Mouse (Mus musculus) CD4-positive, CD25-positive, alpha-beta regulatory T cell (primary cell): ENCODE measurements around the gene Nop56. TPM values are rescaled to one million over a fixed set of nuclear protein-coding genes. Genes with fewer than 3 reads are reported as not detected.

Experiments used
- polyA plus RNA-seq: library from polyadenylated mRNA; unstranded; fragments of 100-300 nt; shearing (Covaris generic); gene quantifications from one replicate; pipeline ENCODE4 v1.2.1, GENCODE M21; 2017

Gene Nop56
- polyA plus RNA-seq, result 291 TPM

GRCm38 (mm10) chr2:130274149-130274861 is at the start of gene Nop56:
Gene Nop56 (plus strand): TSS chr2:130274430.

GRCm38 (mm10) chr2:130283854-130284654 is 9.8 kb downstream of the Nop56 start, which contains the start of gene Idh3b:
Gene Idh3b (minus strand): TSS chr2:130284547.

GRCm38 (mm10) chr2:130294936-130295277 is 20.7 kb downstream of the Nop56 start, which contains the start of gene Ebf4:
Gene Ebf4 (plus strand): TSS chr2:130295169.

Other genes with a start within 250 kb of the Nop56 start
- gene Tgm6, start 162.0 kb upstream of the Nop56 start, polyA plus RNA-seq, result not detected
- 392 TPM for gene Snrpb, start 95.0 kb upstream of the Nop56 start, polyA plus RNA-seq
- gene Tmc2, start 79.2 kb upstream of the Nop56 start, polyA plus RNA-seq, result 0.05 TPM
- 171 TPM for gene Idh3b, start 10.1 kb downstream of the Nop56 start, polyA plus RNA-seq
- gene Ebf4, start 20.7 kb downstream of the Nop56 start, polyA plus RNA-seq, result not detected
- 0.10 TPM for gene Cpxm1, start 123.1 kb downstream of the Nop56 start, polyA plus RNA-seq
- gene Gm28372, start 130.8 kb downstream of the Nop56 start, polyA plus RNA-seq, result not detected
- gene 1700020A23Rik, start 130.8 kb downstream of the Nop56 start, polyA plus RNA-seq, result not detected
- not detected for gene Tmem239, start 132.0 kb downstream of the Nop56 start, polyA plus RNA-seq
- gene Vps16, start 149.9 kb downstream of the Nop56 start, polyA plus RNA-seq, result 247 TPM
- 21.9 TPM for gene Pced1a, start 150.3 kb downstream of the Nop56 start, polyA plus RNA-seq
- 183 TPM for gene Ptpra, start 175.8 kb downstream of the Nop56 start, polyA plus RNA-seq